Mouse (Mus musculus) forebrain, embryonic 16.5 days (tissue): ENCODE data around the gene Ggt5. TPM values are rescaled to one million over a fixed set of nuclear protein-coding genes. Genes with fewer than 3 reads are reported as not detected.

Source experiments
- ATAC-seq: fragments of 200-750 bp; cut with Nextera tagmentation; 2 replicates; pipeline ENCODE4 v1.8.0; 2017; ENCODE audit warnings: mild to moderate bottlenecking, moderate library complexity
- H3K27ac ChIP-seq: fragments of 300-500 bp; sonication (generic); 2 replicates; pipeline ENCODE4 v1.5.1; 2014; ENCODE audit warnings: low read length, control low read depth
- H3K27me3 ChIP-seq: fragments of 300-500 bp; sonication (generic); replicated peaks from 2 replicates; pipeline ENCODE4 v1.6.1; 2014; ENCODE audit warnings: low read length; ENCODE audit not compliant: control insufficient read depth, insufficient read depth
- H3K36me3 ChIP-seq: fragments of 300-500 bp; sonication (generic); 2 replicates; pipeline ENCODE4 v1.6.1; 2014; ENCODE audit not compliant: control insufficient read depth, insufficient read depth
- H3K4me1 ChIP-seq: fragments of 300-500 bp; sonication (generic); replicated peaks from 2 replicates; pipeline ENCODE4 v1.6.1; 2014; ENCODE audit warnings: low read length; ENCODE audit not compliant: control insufficient read depth, insufficient read depth
- H3K4me2 ChIP-seq: fragments of 300-500 bp; sonication (generic); 2 replicates; pipeline ENCODE4 v1.6.1; 2014; ENCODE audit warnings: mild to moderate bottlenecking, low read length, control low read depth
- H3K4me3 ChIP-seq: fragments of 300-500 bp; sonication (generic); replicated peaks from 2 replicates; pipeline ENCODE4 v1.5.1; 2014; ENCODE audit warnings: mild to moderate bottlenecking, low read length, control low read depth
- H3K9ac ChIP-seq: fragments of 300-500 bp; sonication (generic); replicated peaks from 2 replicates; pipeline ENCODE4 v1.6.1; 2014; ENCODE audit warnings: low read depth, low read length, control low read depth
- H3K9me3 ChIP-seq: fragments of 300-500 bp; sonication (generic); 2 replicates; pipeline ENCODE4 v1.6.1; 2016; ENCODE audit warnings: low read length; ENCODE audit not compliant: control insufficient read depth
- WGBS: fragments of 180-500 bp; shearing (Covaris S2); extraction: QIAGEN DNeasy Blood & Tissue Kit; methylation state at CpG from one replicate; pipeline ENCODE4 v1.1.7; 2014; 5-methylcytosine and 5-hydroxymethylcytosine counted together
- polyA plus RNA-seq: library from polyadenylated mRNA; unstranded; fragments of >200 nt; fragmentation: Nextera tagmentation; extraction: Ambion mirVana; gene quantifications from 2 replicates; pipeline ENCODE4 v1.2.1, GENCODE M21; 2015

Gene Ggt5
- polyA plus RNA-seq, 1 experiment from 2014 or later, result 3.7 TPM

DNA sequence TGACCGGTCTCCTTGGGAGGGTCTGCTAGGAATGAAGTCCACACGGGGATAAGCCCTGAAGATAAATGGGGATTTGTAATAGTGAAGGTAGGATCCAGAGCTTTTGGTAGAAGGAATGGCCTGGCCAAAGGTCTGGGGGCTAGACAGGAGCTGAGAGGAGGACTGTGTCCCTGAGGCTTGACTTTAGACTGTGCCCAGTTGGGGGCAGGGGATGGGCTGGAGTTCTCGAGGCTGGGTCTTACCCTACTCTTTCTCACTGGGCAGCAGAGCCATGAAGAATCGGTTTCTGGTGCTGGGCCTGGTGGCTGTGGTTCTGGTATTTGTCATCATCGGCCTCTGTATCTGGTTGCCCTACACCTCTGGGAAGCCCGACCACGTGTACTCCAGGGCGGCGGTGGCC lies 15.2 kb upstream of the Ggt5 start:
- Histone ChIP-seq H3K4me2 (no peak overlapping the region), H3K9ac (no peak overlapping the region), H3K27ac (no peak overlapping the region), H3K36me3 (no peaks in the 10 kb centered on the region), H3K4me1 (no peaks in the 10 kb centered on the region), H3K4me3 (no peak overlapping the region), H3K9me3 (no peaks in the 10 kb centered on the region), H3K27me3 (no peaks in the 10 kb centered on the region)
- whole genome bisulfite sequencing, result 90% methylated on average over 9 of the region's 9 CpGs
- no peak for ATAC-seq

GRCm38 (mm10) chr10:75579129-75579528 lies 10.0 kb upstream of the Ggt5 start:
- no peak for ATAC-seq

DNA sequence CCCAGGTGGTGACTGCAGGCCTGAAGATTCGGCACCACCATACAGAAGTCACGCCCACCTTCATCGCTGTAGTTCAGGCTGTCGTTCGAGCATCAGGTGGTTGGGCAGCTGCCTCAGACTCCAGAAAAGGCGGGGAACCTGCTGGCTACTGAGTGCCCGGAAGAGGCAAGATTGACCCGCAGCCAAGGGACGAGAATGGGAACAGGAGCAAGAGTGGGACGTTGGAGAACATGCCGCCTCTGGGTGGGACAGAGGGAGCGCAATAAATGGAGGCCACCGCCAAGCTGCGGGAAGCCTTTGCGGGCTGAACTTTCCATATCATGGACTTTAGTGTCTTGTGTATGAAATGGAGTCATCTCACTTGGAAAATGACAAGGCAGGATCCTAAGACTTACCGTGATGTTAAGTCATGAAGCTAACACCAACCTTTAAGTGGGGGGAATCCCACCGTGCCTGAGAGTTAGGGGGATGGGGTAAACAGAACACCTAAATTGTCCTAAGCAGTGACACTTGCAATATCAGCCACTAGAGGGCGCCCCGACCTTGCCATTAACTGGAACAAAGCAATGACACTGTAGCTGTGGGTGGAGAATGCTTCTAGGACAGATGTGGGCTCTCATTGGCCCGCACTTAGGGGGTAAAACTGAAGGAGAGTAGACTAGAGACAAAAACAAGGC lies 3.1 kb upstream of the Ggt5 start:
- H3K4me3 ChIP-seq, result no peak overlapping the region
- H3K4me1 ChIP-seq, result peaks cover 10% of the 10 kb centered on the region
- H3K27ac ChIP-seq, result no peak overlapping the region
- WGBS, result 17% methylated on average over 20 of the region's 20 CpGs
- peak overlapping the region; percentile 20 for H3K4me2 ChIP-seq
- H3K27me3 ChIP-seq, result no peaks in the 10 kb centered on the region
- no peaks in the 10 kb centered on the region for H3K9me3 ChIP-seq
- H3K9ac ChIP-seq, result 0 out of 2 replicates have a peak overlapping the region, but pooled peaks have one; percentile 16
- H3K36me3 ChIP-seq, result no peaks in the 10 kb centered on the region
- peak; percentile 86 for ATAC-seq

More at GRCm38 (mm10) chr10:75579129-75579528, 10.0 kb upstream of the Ggt5 start:
- H3K27me3 ChIP-seq, result no peaks in the 10 kb centered on the region
- no peaks in the 10 kb centered on the region for H3K9me3 ChIP-seq
- 83% methylated on average over 6 of the region's 6 CpGs for WGBS
- H3K9ac ChIP-seq, result no peak overlapping the region
- no peaks in the 10 kb centered on the region for H3K36me3 ChIP-seq
- no peak overlapping the region for H3K27ac ChIP-seq
- H3K4me2 ChIP-seq, result no peak overlapping the region
- no peak overlapping the region for H3K4me3 ChIP-seq
- no peaks in the 10 kb centered on the region for H3K4me1 ChIP-seq

GRCm38 (mm10) chr10:75586553-75586879 lies 2.6 kb upstream of the Ggt5 start:
- Histone ChIP-seq H3K36me3 (no peaks in the 10 kb centered on the region), H3K27ac (no peak overlapping the region), H3K4me3 (no peak overlapping the region), H3K9ac (no peak overlapping the region), H3K4me2 (no peak overlapping the region), H3K4me1 (peaks cover 10% of the 10 kb centered on the region), H3K27me3 (no peaks in the 10 kb centered on the region), H3K9me3 (no peaks in the 10 kb centered on the region)
- 79% methylated on average over 1 of the region's 1 CpGs for WGBS
- peak; percentile 36 for ATAC-seq

DNA sequence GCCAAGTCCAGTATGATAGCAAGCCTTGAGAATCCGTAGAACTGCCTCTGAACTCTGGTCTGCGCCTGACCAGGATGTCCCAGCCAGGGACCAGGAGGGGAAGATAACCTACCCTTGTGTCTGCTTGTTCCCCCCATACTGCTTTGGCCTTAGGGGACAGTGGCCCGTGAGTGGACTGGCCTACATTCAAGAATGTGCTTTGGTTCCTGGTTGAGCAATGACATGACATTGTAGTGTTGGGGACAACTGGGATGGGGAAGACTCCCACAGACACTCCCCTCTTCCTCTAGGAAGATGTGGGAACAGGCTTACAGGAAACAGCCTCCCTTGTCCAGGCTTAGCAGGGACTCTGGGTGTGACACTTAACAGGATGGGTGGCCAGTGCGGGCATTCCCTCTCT lies 1.4 kb upstream of the Ggt5 start:
- no peak overlapping the region for H3K4me2 ChIP-seq
- no peaks in the 10 kb centered on the region for H3K27me3 ChIP-seq
- H3K27ac ChIP-seq, result no peak overlapping the region
- ATAC-seq, result no peak
- no peak overlapping the region for H3K4me3 ChIP-seq
- no peak overlapping the region for H3K9ac ChIP-seq
- no peaks in the 10 kb centered on the region for H3K36me3 ChIP-seq
- WGBS, result 91% methylated on average over 4 of the region's 4 CpGs
- H3K9me3 ChIP-seq, result no peaks in the 10 kb centered on the region
- peaks cover 10% of the 10 kb centered on the region for H3K4me1 ChIP-seq

GRCm38 (mm10) chr10:75588336-75588735 lies 804 bp upstream of the Ggt5 start:
- Histone ChIP-seq H3K27ac (no peak overlapping the region), H3K36me3 (no peaks in the 10 kb centered on the region), H3K4me3 (no peak overlapping the region), H3K27me3 (no peaks in the 10 kb centered on the region), H3K4me1 (peaks cover 10% of the 10 kb centered on the region), H3K9me3 (no peaks in the 10 kb centered on the region), H3K9ac (no peak overlapping the region), H3K4me2 (no peak overlapping the region)
- no peak for ATAC-seq
- 74% methylated on average over 5 of the region's 5 CpGs for WGBS

GRCm38 (mm10) chr10:75589651-75590050 lies 511 bp downstream of the Ggt5 start:
- Histone ChIP-seq H3K4me3 (no peak overlapping the region), H3K4me1 (peaks cover 10% of the 10 kb centered on the region), H3K27me3 (no peaks in the 10 kb centered on the region), H3K27ac (no peak overlapping the region), H3K36me3 (no peaks in the 10 kb centered on the region), H3K4me2 (no peak overlapping the region), H3K9me3 (no peaks in the 10 kb centered on the region), H3K9ac (no peak overlapping the region)
- WGBS, result 83% methylated on average over 16 of the region's 16 CpGs
- ATAC-seq, result no peak

DNA sequence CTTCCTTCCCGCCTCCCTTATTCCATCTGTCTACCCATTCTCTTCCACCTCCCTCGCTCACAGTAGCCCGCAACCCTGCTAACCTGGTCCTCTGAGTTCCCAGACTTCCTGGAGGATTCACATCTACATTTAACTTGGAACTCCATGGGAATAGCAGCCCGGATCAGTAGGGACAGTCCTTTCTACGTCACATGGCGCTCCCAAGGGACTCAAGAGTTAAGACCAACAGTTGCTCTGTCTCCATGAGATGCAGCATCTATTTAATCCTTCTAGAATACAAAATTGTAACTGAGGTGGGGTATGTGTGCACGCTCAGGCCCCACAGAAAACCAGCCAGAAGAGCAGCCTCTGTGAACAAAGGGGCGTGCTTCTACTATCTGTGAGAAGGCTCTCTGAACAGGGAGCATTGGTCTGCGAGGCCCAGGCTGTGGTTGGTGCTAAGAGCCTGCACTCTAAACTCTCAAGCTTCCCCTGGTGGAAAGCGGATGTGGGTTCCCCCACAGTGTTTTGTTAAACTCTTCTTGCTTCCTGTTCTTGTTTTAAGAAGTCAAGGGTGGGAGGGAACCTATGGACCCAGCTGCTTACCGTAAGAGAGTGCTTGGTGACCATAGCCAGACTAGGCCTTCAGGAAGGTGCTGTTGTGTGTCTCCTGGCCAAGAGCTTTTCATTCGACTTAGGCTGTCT lies 2.2 kb downstream of the Ggt5 start:
- WGBS, result 82% methylated on average over 12 of the region's 12 CpGs
- Histone ChIP-seq H3K9me3 (no peaks in the 10 kb centered on the region), H3K27me3 (no peaks in the 10 kb centered on the region), H3K27ac (no peak overlapping the region), H3K4me1 (peaks cover 7% of the 10 kb centered on the region), H3K9ac (no peak overlapping the region), H3K4me2 (no peak overlapping the region), H3K4me3 (no peak overlapping the region), H3K36me3 (no peaks in the 10 kb centered on the region)
- ATAC-seq, result no peak

DNA sequence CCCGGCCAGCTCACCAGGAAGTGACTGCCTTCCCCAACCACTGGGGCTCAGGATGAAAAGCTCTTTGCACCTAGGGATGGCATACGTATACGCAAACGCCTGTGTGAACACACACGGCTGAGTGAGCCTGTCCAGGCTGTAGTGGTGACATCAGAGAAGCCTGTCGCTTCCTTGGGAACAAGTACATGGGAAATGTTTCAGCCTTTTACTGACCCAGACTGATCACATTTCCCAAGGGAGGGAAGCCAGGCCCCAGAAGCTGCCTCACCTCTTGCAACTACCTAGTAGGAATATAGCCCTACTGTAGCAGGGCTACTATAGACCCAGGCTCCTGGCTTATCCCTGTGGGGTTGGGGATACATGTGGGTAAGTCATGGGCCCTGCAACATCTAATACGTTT lies 3.4 kb downstream of the Ggt5 start:
- ATAC-seq, result no peak
- Histone ChIP-seq H3K4me1 (peaks cover 7% of the 10 kb centered on the region), H3K4me3 (no peak overlapping the region), H3K9ac (no peak overlapping the region), H3K27me3 (no peaks in the 10 kb centered on the region), H3K4me2 (no peak overlapping the region), H3K9me3 (no peaks in the 10 kb centered on the region), H3K36me3 (no peaks in the 10 kb centered on the region), H3K27ac (no peak overlapping the region)
- WGBS, result 81% methylated on average over 7 of the region's 7 CpGs
